Mouse (Mus musculus): Measurements from ENCODE around the gene Map4k2. TPM values are rescaled to one million over a fixed set of nuclear protein-coding genes. Genes with fewer than 3 reads are reported as not detected.
"Not testable (repeated sequence)": the region's sequence is repeated elsewhere in the genome, so short reads cannot be mapped to it uniquely, and the experiment has no call there.

The Map4k2 gene
- polyA plus RNA-seq, 1 experiment from 2014 or later: 12.5 TPM

DNA sequence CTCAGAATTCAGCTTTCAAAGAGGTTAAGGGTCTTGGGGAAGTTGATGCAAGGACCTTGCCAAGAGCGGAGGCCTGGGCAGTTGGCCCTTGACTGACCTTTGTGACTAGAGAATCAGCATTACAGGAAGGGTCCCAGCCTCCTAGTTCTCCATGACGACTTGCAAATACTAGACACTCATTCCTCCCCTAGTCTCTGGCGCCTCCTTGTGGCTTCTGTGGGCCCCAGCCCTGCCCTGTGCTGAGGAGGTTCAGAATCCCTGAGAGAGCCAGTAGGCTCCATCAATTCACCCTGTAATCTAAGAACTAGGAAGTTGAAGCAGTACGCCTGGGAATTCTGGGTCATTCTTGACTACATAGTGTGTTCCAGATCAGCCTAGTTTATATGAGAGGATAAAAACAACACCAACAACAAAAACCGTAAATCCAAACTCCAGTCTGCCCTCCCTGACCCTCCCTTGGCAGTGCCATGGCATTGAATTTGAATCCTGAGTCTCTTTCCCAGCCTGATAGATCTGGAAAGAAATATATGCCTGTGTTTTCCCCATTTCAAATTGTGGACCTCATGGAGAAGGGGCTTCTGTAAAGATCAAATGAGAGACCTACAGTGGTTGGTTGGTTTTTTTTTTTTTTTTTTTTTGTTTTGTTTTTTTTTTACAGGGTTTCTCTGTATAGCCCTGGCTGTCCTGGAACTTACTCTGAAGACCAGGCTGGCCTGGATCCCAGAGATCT lies 36.0 kb upstream of the Map4k2 start:
- H3K9ac ChIP-seq: no peak overlapping the region; the same call in 1 of the 2 replicates
- no peaks in the 10 kb centered on the region for H3K27me3 ChIP-seq (replicated peaks)
- 19% methylated on average over 5 of the region's 5 CpGs for WGBS
- ATAC-seq (ENCODE audit: extremely low read depth, insufficient number of reproducible peaks, low FRiP score, low TSS enrichment): no peak
- H3K4me1 ChIP-seq: peaks cover 54% of the 10 kb centered on the region
- H3K27ac ChIP-seq (replicated peaks): no peak overlapping the region; the same call in 1 of the 2 replicates
- H3K4me2 ChIP-seq: no peak overlapping the region
- peaks cover 6% of the 10 kb centered on the region; the same call in 1 of the 2 replicates for H3K36me3 ChIP-seq
- H3K4me3 ChIP-seq: no peak overlapping the region
- no peaks in the 10 kb centered on the region for H3K9me3 ChIP-seq

DNA sequence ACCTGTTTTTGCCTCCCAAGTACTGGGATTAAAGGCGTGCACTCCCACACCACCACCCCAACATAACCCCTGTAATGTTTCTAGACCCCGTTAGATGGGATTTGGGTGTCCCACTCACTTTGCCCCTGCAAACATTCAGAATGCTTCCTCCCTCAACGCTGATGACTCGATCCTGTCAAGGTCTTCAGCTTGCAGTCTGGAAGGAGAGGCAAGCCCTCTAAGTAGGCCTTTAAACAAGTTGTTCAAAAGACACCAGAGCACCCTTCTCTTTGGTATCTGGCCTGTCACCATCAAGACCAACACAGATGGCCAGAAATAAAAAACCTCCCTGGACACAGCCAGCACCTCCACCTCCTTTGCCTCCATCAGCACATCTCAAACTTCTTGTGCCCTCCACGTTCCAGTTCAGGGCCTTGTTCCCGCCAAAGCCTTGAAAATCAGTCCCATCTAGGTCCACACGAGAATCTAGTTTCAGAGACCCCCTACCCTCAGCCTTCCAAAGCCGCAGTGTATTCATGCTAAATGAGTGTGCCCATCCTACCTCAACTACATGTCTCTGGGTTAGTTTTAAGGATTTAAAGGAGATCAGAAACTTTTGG lies 35.3 kb upstream of the Map4k2 start:
- ATAC-seq (ENCODE audit: extremely low read depth, insufficient number of reproducible peaks, low FRiP score, low TSS enrichment): 0 out of 2 replicates have a peak, but pooled peaks have one; percentile 10
- Histone ChIP-seq H3K36me3 (peaks cover 10% of the 10 kb centered on the region), H3K27ac (replicated peaks) (peak overlapping the region; percentile 62), H3K27me3 (replicated peaks) (no peaks in the 10 kb centered on the region), H3K9me3 (no peaks in the 10 kb centered on the region), H3K9ac (peak overlapping the region; percentile 88), H3K4me2 (peak overlapping the region; percentile 79), H3K4me1 (peaks cover 48% of the 10 kb centered on the region), H3K4me3 (peak overlapping the region; percentile 66)
- WGBS: 53% methylated on average over 8 of the region's 8 CpGs

DNA sequence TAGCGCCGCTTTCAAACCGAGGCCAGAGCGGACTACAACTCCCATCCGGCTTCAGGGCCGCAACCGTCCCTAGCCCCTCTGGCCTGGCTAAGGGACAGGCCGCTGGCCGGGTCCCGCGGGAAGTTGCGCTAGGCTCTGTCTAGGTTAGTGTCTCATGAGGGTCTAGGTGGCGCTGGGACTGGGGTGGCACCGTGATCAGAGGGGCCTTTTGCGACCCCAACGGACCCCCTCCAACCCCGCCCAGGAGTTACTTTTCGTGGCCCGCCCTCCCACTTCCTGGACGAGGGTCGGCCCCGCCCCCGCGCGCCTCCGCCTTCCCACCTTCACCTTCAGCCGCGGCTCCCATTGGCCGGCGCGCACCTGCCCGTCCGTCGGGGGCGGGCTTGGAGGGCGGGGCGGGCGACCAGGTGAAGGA lies 34.8 kb upstream of the Map4k2 start, which contains the start of gene Cdc42bpg:
Gene Cdc42bpg (plus strand): TSS at position 320 of the 415 bp plus-strand sequence.
- no peaks in the 10 kb centered on the region for H3K27me3 ChIP-seq (replicated peaks)
- H3K4me2 ChIP-seq: peak within 1 kb of the TSS; percentile 79
- WGBS: under 1% methylated on average over 36 of the region's 38 CpGs
- H3K36me3 ChIP-seq: peaks cover 15% of the 10 kb centered on the region
- peak; percentile 82 for ATAC-seq (ENCODE audit: extremely low read depth, insufficient number of reproducible peaks, low FRiP score, low TSS enrichment)
- H3K27ac ChIP-seq (replicated peaks): peak within 1 kb of the TSS; percentile 62
- H3K9me3 ChIP-seq: no peaks in the 10 kb centered on the region
- H3K9ac ChIP-seq: peak within 1 kb of the TSS; percentile 88
- H3K4me1 ChIP-seq: peaks cover 45% of the 10 kb centered on the region
- H3K4me3 ChIP-seq: peak within 1 kb of the TSS; percentile 66

DNA sequence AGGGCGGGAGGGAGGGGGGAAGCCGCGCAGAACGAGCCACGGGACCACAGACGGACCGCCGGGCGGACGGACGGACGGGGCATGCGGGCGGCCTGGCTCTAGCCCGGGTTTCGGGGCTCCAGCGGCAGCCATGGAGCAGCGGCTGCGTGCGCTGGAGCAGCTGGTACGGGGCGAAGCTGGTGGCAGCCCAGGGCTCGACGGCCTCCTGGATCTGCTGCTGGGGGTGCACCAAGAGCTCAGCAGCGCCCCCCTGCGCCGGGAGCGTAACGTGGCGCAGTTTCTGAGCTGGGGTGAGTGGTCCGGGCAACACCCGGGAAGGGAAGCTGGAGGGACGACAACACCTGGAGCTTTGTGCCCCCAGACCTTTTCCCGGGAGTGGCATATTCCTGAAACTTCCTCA lies 34.3 kb upstream of the Map4k2 start:
- H3K36me3 ChIP-seq: peaks cover 20% of the 10 kb centered on the region
- H3K9me3 ChIP-seq: no peaks in the 10 kb centered on the region
- peak overlapping the region; percentile 62 for H3K27ac ChIP-seq (replicated peaks)
- peak overlapping the region; percentile 88 for H3K9ac ChIP-seq
- ATAC-seq (ENCODE audit: extremely low read depth, insufficient number of reproducible peaks, low FRiP score, low TSS enrichment): peak; percentile 28
- peaks cover 45% of the 10 kb centered on the region for H3K4me1 ChIP-seq
- H3K4me2 ChIP-seq: peak overlapping the region; percentile 79
- H3K27me3 ChIP-seq (replicated peaks): no peaks in the 10 kb centered on the region
- peak overlapping the region; percentile 66 for H3K4me3 ChIP-seq
- under 1% methylated on average over 33 of the region's 34 CpGs for WGBS

DNA sequence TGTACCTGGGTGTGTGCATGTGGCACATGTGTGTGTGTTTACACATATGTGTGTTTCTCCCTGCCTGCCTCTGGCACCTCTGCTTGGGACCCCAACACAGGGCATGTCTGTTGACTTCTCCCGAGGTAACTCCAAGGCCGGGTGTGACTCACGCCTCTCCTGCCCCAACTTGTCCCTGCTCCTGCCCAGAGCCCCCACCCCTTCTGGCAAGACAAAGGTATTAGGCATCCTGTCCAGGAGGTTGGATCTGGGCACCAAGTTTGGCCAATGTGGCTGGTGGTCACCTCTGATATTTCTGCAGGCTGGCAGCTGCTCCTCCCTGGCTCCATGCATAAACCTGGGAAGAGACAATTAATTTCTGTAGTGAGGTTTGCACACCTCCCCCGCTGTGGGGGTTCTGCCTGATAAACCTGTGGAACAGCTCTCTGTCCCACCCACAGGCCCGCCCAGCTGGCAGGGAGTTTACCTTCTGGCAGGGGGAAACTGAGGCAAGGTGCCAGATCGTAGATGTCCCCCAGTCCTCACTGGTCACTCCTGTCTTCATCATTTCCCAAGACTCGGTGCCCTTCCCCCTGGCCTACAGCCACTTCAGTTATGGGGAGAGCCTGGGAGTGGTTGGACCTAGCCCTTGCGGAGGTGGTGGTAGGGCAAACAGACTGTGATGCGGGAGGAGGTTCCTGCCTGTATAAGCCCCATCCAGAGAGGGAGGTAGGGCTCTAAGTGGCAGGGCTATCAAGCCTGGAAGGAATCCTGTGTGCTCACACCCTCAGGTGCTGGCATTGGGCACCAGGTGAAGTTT lies 33.0 kb upstream of the Map4k2 start:
- Histone ChIP-seq H3K36me3 (peaks cover 30% of the 10 kb centered on the region), H3K4me1 (peaks cover 35% of the 10 kb centered on the region), H3K9me3 (no peaks in the 10 kb centered on the region), H3K9ac (peak overlapping the region; percentile 88), H3K27ac (replicated peaks) (no peak overlapping the region), H3K4me2 (peak overlapping the region; percentile 79; the same call in 1 of the 2 replicates), H3K27me3 (replicated peaks) (no peaks in the 10 kb centered on the region), H3K4me3 (no peak overlapping the region)
- 79% methylated on average over 9 of the region's 9 CpGs for WGBS
- no peak for ATAC-seq (ENCODE audit: extremely low read depth, insufficient number of reproducible peaks, low FRiP score, low TSS enrichment)

DNA sequence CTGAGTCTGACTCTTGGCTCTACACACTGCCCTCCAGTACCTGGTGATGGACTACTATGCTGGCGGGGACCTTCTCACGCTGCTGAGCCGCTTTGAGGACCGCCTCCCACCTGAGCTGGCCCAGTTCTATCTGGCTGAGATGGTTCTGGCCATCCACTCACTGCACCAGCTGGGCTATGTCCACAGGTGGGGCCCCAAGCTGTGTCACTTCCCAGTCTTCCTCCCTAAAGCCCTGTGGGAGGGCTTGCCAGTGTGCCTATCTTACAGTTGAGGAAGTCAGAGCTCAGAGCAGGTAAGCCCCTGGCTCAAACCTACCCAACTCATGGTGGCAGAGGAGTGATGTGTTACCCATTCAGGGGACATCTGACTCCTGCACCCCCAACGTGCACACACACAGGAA lies 30.8 kb upstream of the Map4k2 start:
- Histone ChIP-seq H3K9me3 (no peaks in the 10 kb centered on the region), H3K4me3 (no peak overlapping the region), H3K36me3 (peaks cover 52% of the 10 kb centered on the region), H3K27me3 (replicated peaks) (no peaks in the 10 kb centered on the region), H3K4me2 (no peak overlapping the region), H3K4me1 (peaks cover 16% of the 10 kb centered on the region), H3K9ac (no peak overlapping the region), H3K27ac (replicated peaks) (no peak overlapping the region)
- WGBS: 90% methylated on average over 5 of the region's 5 CpGs
- no peak for ATAC-seq (ENCODE audit: extremely low read depth, insufficient number of reproducible peaks, low FRiP score, low TSS enrichment)

DNA sequence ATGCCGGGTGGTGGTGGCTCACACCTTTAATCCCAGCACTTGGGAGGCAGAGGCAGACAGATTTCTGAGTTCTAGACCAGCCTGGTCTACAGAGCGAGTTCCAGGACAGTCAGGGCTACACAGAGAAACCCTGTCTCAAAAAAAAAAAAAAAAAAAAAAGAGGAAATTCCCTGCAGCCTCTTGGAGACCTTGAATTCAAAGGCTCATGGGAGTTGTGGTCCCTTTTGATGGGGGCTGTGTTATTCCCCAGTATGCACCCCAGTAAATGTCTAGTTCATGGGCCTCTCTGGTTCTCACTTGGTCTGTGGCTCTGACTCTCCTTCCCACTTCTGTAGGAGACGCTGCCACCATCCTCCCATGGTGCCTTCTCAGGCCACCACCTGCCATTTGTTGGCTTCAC lies 29.2 kb upstream of the Map4k2 start:
- H3K4me2 ChIP-seq; H3K4me3 ChIP-seq; H3K9me3 ChIP-seq; H3K9ac ChIP-seq; ATAC-seq (ENCODE audit: extremely low read depth, insufficient number of reproducible peaks, low FRiP score, low TSS enrichment); H3K27me3 ChIP-seq (replicated peaks); H3K27ac ChIP-seq (replicated peaks): not testable (repeated sequence)
- peaks cover 15% of the 10 kb centered on the region for H3K4me1 ChIP-seq
- peaks cover 68% of the 10 kb centered on the region for H3K36me3 ChIP-seq
- 84% methylated on average over 3 of the region's 3 CpGs for WGBS

DNA sequence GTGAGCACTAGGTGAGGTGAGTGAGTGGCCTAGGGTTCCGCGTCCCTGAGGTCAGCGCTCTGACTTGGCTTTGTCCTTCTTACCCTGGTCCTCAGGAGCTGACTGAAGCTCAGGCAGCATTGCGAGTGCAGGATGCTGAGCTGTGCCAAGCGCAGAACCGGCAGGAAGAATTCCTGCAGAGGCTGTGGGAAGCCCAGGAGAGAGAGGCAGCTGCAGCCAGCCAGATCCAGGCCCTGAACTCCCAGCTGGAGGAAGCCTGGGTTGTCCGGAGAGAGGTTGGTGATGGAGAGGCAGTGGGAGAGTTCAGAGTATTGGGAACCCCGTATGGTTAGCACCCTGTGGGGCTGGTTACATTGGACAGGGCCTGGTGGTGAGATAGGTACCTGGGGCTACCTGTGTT lies 27.1 kb upstream of the Map4k2 start:
- ATAC-seq (ENCODE audit: extremely low read depth, insufficient number of reproducible peaks, low FRiP score, low TSS enrichment): no peak
- peaks cover 88% of the 10 kb centered on the region for H3K36me3 ChIP-seq
- no peak overlapping the region for H3K9ac ChIP-seq
- H3K4me1 ChIP-seq: peaks cover 7% of the 10 kb centered on the region; the same call in 1 of the 2 replicates
- no peak overlapping the region for H3K27ac ChIP-seq (replicated peaks)
- H3K4me2 ChIP-seq: no peak overlapping the region
- H3K4me3 ChIP-seq: no peak overlapping the region
- no peaks in the 10 kb centered on the region for H3K27me3 ChIP-seq (replicated peaks)
- 89% methylated on average over 8 of the region's 8 CpGs for WGBS
- H3K9me3 ChIP-seq: no peaks in the 10 kb centered on the region

DNA sequence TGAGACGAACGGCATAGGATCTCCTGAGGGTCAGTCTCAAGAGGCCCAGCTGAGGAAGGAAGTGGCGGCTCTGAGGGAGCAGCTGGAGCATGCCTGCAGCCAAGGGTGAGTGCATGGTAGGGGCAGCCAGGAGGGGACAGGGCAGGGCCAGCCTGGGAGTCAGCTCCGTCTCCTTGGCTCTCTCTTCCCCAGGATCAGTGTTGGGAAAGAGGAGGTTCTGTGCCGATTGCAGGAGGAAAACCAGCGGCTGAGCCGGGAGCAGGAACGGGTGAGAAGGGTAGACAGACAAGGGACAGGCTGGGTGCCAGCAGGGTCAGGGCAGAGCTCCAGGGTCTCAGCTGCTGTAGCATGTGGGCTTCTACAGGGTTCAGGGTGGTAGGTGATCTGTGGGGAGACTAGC lies 26.4 kb upstream of the Map4k2 start:
- Histone ChIP-seq H3K9me3 (no peaks in the 10 kb centered on the region), H3K36me3 (peaks cover 95% of the 10 kb centered on the region), H3K4me1 (peaks cover 7% of the 10 kb centered on the region; the same call in 1 of the 2 replicates), H3K4me3 (no peak overlapping the region), H3K4me2 (no peak overlapping the region), H3K27me3 (replicated peaks) (no peaks in the 10 kb centered on the region), H3K9ac (no peak overlapping the region), H3K27ac (replicated peaks) (no peak overlapping the region)
- 68% methylated on average over 8 of the region's 8 CpGs for WGBS
- no peak for ATAC-seq (ENCODE audit: extremely low read depth, insufficient number of reproducible peaks, low FRiP score, low TSS enrichment)

DNA sequence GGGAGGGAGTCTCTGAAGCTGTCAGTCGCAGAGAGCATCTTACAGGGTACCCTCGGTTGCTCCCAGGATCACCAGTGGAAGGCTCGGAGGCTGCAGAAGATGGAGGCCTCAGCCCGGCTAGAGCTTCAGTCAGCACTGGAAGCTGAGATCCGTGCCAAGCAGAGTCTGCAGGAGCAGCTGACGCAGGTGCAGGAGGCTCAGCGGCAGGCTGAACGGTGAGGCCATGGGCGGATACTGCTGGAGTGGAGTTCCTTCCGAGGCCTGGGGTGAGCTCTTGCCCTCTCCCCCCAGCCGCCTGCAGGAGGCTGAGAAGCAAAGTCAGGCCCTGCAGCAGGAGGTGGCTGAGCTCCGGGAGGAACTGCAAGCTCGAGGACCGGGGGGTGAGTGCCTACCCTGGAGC lies 25.4 kb upstream of the Map4k2 start:
- Histone ChIP-seq H3K9me3 (no peaks in the 10 kb centered on the region), H3K4me3 (no peak overlapping the region), H3K4me2 (no peak overlapping the region), H3K27ac (replicated peaks) (no peak overlapping the region), H3K9ac (no peak overlapping the region), H3K36me3 (peaks cover 93% of the 10 kb centered on the region), H3K4me1 (peaks cover 7% of the 10 kb centered on the region; the same call in 1 of the 2 replicates), H3K27me3 (replicated peaks) (no peaks in the 10 kb centered on the region)
- WGBS: 64% methylated on average over 14 of the region's 14 CpGs
- no peak for ATAC-seq (ENCODE audit: extremely low read depth, insufficient number of reproducible peaks, low FRiP score, low TSS enrichment)

DNA sequence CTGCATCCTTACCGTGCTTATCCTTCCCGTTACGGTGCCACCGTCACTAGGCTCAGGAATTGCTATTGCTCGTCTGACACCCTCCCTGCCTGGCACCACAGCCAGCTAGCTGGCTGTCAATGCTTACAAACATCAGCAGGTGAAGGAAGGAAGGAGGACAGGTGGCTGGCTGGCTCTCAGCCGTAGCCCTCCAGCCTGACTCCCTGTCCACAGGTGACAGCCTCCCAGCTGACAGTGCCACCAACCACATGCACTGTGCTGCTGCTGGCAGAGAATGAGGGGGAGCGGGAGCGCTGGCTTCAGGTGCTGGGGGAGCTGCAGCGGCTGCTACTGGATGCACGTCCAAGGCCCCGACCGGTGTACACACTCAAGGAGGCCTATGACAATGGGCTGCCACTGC lies 22.8 kb upstream of the Map4k2 start:
- H3K4me1 ChIP-seq: peaks cover 24% of the 10 kb centered on the region
- no peak for ATAC-seq (ENCODE audit: extremely low read depth, insufficient number of reproducible peaks, low FRiP score, low TSS enrichment)
- peaks cover 90% of the 10 kb centered on the region for H3K36me3 ChIP-seq

More for the DNA sequence above, 22.8 kb upstream of the Map4k2 start:
- WGBS: 84% methylated on average over 12 of the region's 12 CpGs
- H3K4me3 ChIP-seq: no peak overlapping the region
- no peaks in the 10 kb centered on the region for H3K27me3 ChIP-seq (replicated peaks)
- H3K4me2 ChIP-seq: no peak overlapping the region
- H3K9me3 ChIP-seq: no peaks in the 10 kb centered on the region
- H3K27ac ChIP-seq (replicated peaks): no peak overlapping the region
- no peak overlapping the region for H3K9ac ChIP-seq
